Mouse (Mus musculus) CH12.LX (cell line): ENCODE results near the gene Dusp2. TPM values are rescaled to one million over a fixed set of nuclear protein-coding genes. Genes with fewer than 3 reads are reported as not detected.

Experiments used
- DNase-seq: peaks from one replicate; pipeline ENCODE4 v3.0.0-alpha.2; 2013; ENCODE audit errors: extremely low read depth
- H3K27ac ChIP-seq: 2 replicates; pipeline ENCODE4 v1.5.1; 2012; ENCODE audit warnings: low read depth, mild to moderate bottlenecking, control low read depth, moderate library complexity; ENCODE audit not compliant: insufficient read depth
- H3K27me3 ChIP-seq: replicated peaks from 2 replicates; pipeline ENCODE3; 2012; ENCODE audit warnings: inconsistent platforms
- H3K36me3 ChIP-seq, 2 experiments: replicated peaks in 1 of 2; 2 replicates each; pipeline versions ENCODE3 to v1.6.1; 2012; ENCODE audit warnings: inconsistent platforms in 1 of 2, low read length in 1 of 2, mild to moderate bottlenecking in 1 of 2, mixed read lengths in 1 of 2, moderate library complexity in 1 of 2; ENCODE audit not compliant: control insufficient read depth in 1 of 2, insufficient read depth in 1 of 2
- H3K4me1 ChIP-seq, 2 experiments: 2 replicates each; pipeline ENCODE4 v1.6.1; 2012; ENCODE audit warnings: inconsistent platforms in 1 of 2, moderate library complexity in 1 of 2; ENCODE audit not compliant: insufficient read depth in 2 of 2, control insufficient read depth in 1 of 2
- H3K4me2 ChIP-seq: 2 replicates; pipeline ENCODE4 v1.6.1; 2012; ENCODE audit warnings: low read depth, mild to moderate bottlenecking, control low read depth; ENCODE audit not compliant: poor library complexity, insufficient read depth, severe bottlenecking
- H3K4me3 ChIP-seq, 3 experiments: fragments of 150-350 bp in 1 of 3; sonication (generic) in 1 of 3; replicated peaks in 1 of 3; 2 replicates each; pipeline versions ENCODE3 to v1.5.1; 2011 to 2012; ENCODE audit warnings: low read depth in 2 of 3, low read length in 2 of 3, mild to moderate bottlenecking in 2 of 3, moderate library complexity in 2 of 3, control low read depth in 1 of 3, improper control_type of control experiment in 1 of 3, inconsistent platforms in 1 of 3, mixed read lengths in 1 of 3; ENCODE audit not compliant: poor library complexity in 1 of 3
- H3K79me2 ChIP-seq: replicated peaks from 2 replicates; pipeline ENCODE4 v1.6.1; 2012; ENCODE audit warnings: mild to moderate bottlenecking, moderate library complexity; ENCODE audit not compliant: control insufficient read depth, poor library complexity, insufficient read depth, severe bottlenecking; ENCODE audit errors: extremely low read depth
- H3K9ac ChIP-seq: 2 replicates; pipeline ENCODE4 v1.6.1; 2012; ENCODE audit warnings: low read depth, mild to moderate bottlenecking, control low read depth, moderate library complexity; ENCODE audit not compliant: insufficient read depth
- H3K9me3 ChIP-seq: replicated peaks from 2 replicates; pipeline ENCODE3; 2012; ENCODE audit warnings: low read length, inconsistent platforms, mixed read lengths
- BHLHE40 ChIP-seq: IDR thresholded peaks from 2 replicates; pipeline ENCODE4 v1.6.1; 2011; ENCODE audit warnings: mild to moderate bottlenecking, low read depth, low read length, improper control_type of control experiment
- CHD1 ChIP-seq: IDR thresholded peaks from 2 replicates; pipeline ENCODE4 v1.6.1; 2012; ENCODE audit warnings: low read depth, low read length, improper control_type of control experiment, inconsistent platforms
- CHD2 ChIP-seq: IDR thresholded peaks from 2 replicates; pipeline ENCODE4 v1.6.1; 2011; ENCODE audit warnings: low read length, improper control_type of control experiment
- CTCF ChIP-seq, 2 experiments: IDR thresholded peaks in 1 of 2; conservative IDR thresholded peaks in 1 of 2; 2 replicates each; pipeline ENCODE4 v1.5.1; 2011 to 2012; ENCODE audit warnings: low read depth in 2 of 2, low read length in 2 of 2, improper control_type of control experiment in 1 of 2, inconsistent platforms in 1 of 2, mild to moderate bottlenecking in 1 of 2, moderate library complexity in 1 of 2
- E2F4 ChIP-seq: IDR thresholded peaks from 2 replicates; pipeline ENCODE4 v1.6.1; 2011; ENCODE audit warnings: low read depth, low read length, improper control_type of control experiment; ENCODE audit not compliant: insufficient replicate concordance
- ELF1 ChIP-seq: IDR thresholded peaks from 2 replicates; pipeline ENCODE4 v1.6.1; 2014; ENCODE audit warnings: low read depth, mild to moderate bottlenecking, inconsistent platforms, low read length, improper control_type of control experiment
- EP300 ChIP-seq: IDR thresholded peaks from 2 replicates; pipeline ENCODE4 v1.6.1; 2011; ENCODE audit warnings: low read length, improper control_type of control experiment
- ETS1 ChIP-seq: conservative IDR thresholded peaks from 2 replicates; pipeline ENCODE4 v1.6.1; 2012; ENCODE audit warnings: low read depth, mild to moderate bottlenecking, inconsistent platforms, low read length, improper control_type of control experiment, moderate library complexity
- GABPA ChIP-seq: IDR thresholded peaks from 2 replicates; pipeline ENCODE4 v1.6.1; 2012; ENCODE audit warnings: low read depth, low read length, improper control_type of control experiment, inconsistent platforms; ENCODE audit not compliant: insufficient replicate concordance
- HCFC1 ChIP-seq: IDR thresholded peaks from 2 replicates; pipeline ENCODE4 v1.6.1; 2012; ENCODE audit warnings: low read depth, mild to moderate bottlenecking, inconsistent platforms, low read length, improper control_type of control experiment
- IRF4 ChIP-seq: IDR thresholded peaks from 2 replicates; pipeline ENCODE4 v1.6.1; 2014; ENCODE audit warnings: low read depth, mild to moderate bottlenecking, inconsistent platforms, low read length, improper control_type of control experiment
- JUN ChIP-seq: IDR thresholded peaks from 2 replicates; pipeline ENCODE4 v1.6.1; 2011; ENCODE audit warnings: low read depth, mild to moderate bottlenecking, low read length, improper control_type of control experiment, moderate library complexity; ENCODE audit not compliant: insufficient read depth
- JUND ChIP-seq: conservative IDR thresholded peaks from 2 replicates; pipeline ENCODE4 v1.6.1; 2011; ENCODE audit warnings: low read depth, low read length, improper control_type of control experiment
- KAT2A ChIP-seq: IDR thresholded peaks from 2 replicates; pipeline ENCODE4 v1.6.1; 2012; ENCODE audit warnings: low read length, improper control_type of control experiment, inconsistent platforms; ENCODE audit not compliant: insufficient replicate concordance
- MAFK ChIP-seq: IDR thresholded peaks from 2 replicates; pipeline ENCODE4 v1.6.1; 2011; ENCODE audit warnings: low read length, improper control_type of control experiment; ENCODE audit not compliant: insufficient replicate concordance
- MAX ChIP-seq: IDR thresholded peaks from 2 replicates; pipeline ENCODE4 v1.6.1; 2011; ENCODE audit warnings: low read length, improper control_type of control experiment
- MAZ ChIP-seq: IDR thresholded peaks from 2 replicates; pipeline ENCODE4 v1.6.1; 2012; ENCODE audit warnings: low read depth, mild to moderate bottlenecking, inconsistent platforms, low read length, improper control_type of control experiment, moderate library complexity
- MEF2A ChIP-seq: IDR thresholded peaks from 2 replicates; pipeline ENCODE4 v1.6.1; 2014; ENCODE audit warnings: low read depth, mild to moderate bottlenecking, inconsistent platforms, low read length, improper control_type of control experiment, borderline replicate concordance
- MXI1 ChIP-seq: IDR thresholded peaks from 2 replicates; pipeline ENCODE4 v1.6.1; 2011; ENCODE audit warnings: mild to moderate bottlenecking, low read depth, low read length, improper control_type of control experiment
- MYC ChIP-seq: IDR thresholded peaks from 2 replicates; pipeline ENCODE4 v1.6.1; 2011; ENCODE audit warnings: low read depth, mild to moderate bottlenecking, improper control_type of control experiment, low read length
- NELFE ChIP-seq: IDR thresholded peaks from 2 replicates; pipeline ENCODE4 v1.6.1; 2011; ENCODE audit warnings: low read depth, low read length, improper control_type of control experiment
- NRF1 ChIP-seq: IDR thresholded peaks from 2 replicates; pipeline ENCODE4 v1.6.1; 2014; ENCODE audit warnings: low read depth, mild to moderate bottlenecking, inconsistent platforms, low read length, improper control_type of control experiment, moderate library complexity
- PAX5 ChIP-seq: IDR thresholded peaks from 2 replicates; pipeline ENCODE4 v1.6.1; 2012; ENCODE audit warnings: low read length, inconsistent platforms, mixed read lengths
- POLR2A ChIP-seq: IDR thresholded peaks from 2 replicates; pipeline ENCODE4 v1.6.1; 2011; ENCODE audit warnings: low read depth, mild to moderate bottlenecking, improper control_type of control experiment, low read length
- POLR2AphosphoS2 ChIP-seq: IDR thresholded peaks from 2 replicates; pipeline ENCODE4 v1.6.1; 2011; ENCODE audit warnings: low read depth, low read length, improper control_type of control experiment
- RAD21 ChIP-seq: IDR thresholded peaks from 2 replicates; pipeline ENCODE4 v1.6.1; 2011; ENCODE audit warnings: low read depth, mild to moderate bottlenecking, low read length, improper control_type of control experiment, moderate library complexity
- RCOR1 ChIP-seq: conservative IDR thresholded peaks from 2 replicates; pipeline ENCODE4 v1.6.1; 2012; ENCODE audit warnings: low read depth, mild to moderate bottlenecking, inconsistent platforms, low read length, improper control_type of control experiment
- SIN3A ChIP-seq: IDR thresholded peaks from 2 replicates; pipeline ENCODE4 v1.6.1; 2012; ENCODE audit warnings: low read length, improper control_type of control experiment, inconsistent platforms
- SMC3 ChIP-seq: IDR thresholded peaks from 2 replicates; pipeline ENCODE4 v1.6.1; 2011; ENCODE audit warnings: low read depth, low read length, improper control_type of control experiment
- TBP ChIP-seq: conservative IDR thresholded peaks from 2 replicates; pipeline ENCODE4 v1.6.1; 2011; ENCODE audit warnings: low read depth, low read length, improper control_type of control experiment
- TCF12 ChIP-seq: IDR thresholded peaks from 2 replicates; pipeline ENCODE4 v1.6.1; 2014; ENCODE audit warnings: low read depth, mild to moderate bottlenecking, inconsistent platforms, low read length, improper control_type of control experiment
- UBTF ChIP-seq: IDR thresholded peaks from 2 replicates; pipeline ENCODE4 v1.6.1; 2012; ENCODE audit warnings: low read depth, mild to moderate bottlenecking, inconsistent platforms, low read length, improper control_type of control experiment, moderate library complexity
- USF1 ChIP-seq: IDR thresholded peaks from 2 replicates; pipeline ENCODE4 v1.6.1; 2014; ENCODE audit warnings: low read depth, mild to moderate bottlenecking, inconsistent platforms, low read length, improper control_type of control experiment
- USF2 ChIP-seq: conservative IDR thresholded peaks from 2 replicates; pipeline ENCODE4 v1.6.1; 2011; ENCODE audit warnings: low read depth, low read length, improper control_type of control experiment
- ZC3H11A ChIP-seq: IDR thresholded peaks from 2 replicates; pipeline ENCODE4 v1.6.1; 2012; ENCODE audit warnings: low read depth, mild to moderate bottlenecking, inconsistent platforms, low read length, improper control_type of control experiment
- ZKSCAN1 ChIP-seq: IDR thresholded peaks from 2 replicates; pipeline ENCODE4 v1.6.1; 2012; ENCODE audit warnings: low read depth, inconsistent platforms, low read length, improper control_type of control experiment, borderline replicate concordance
- ZMIZ1 ChIP-seq: IDR thresholded peaks from 2 replicates; pipeline ENCODE4 v1.6.1; 2012; ENCODE audit warnings: low read depth, mild to moderate bottlenecking, inconsistent platforms, low read length, improper control_type of control experiment
- ZNF384 ChIP-seq: IDR thresholded peaks from 2 replicates; pipeline ENCODE4 v1.6.1; 2012; ENCODE audit warnings: low read depth, low read length, improper control_type of control experiment, inconsistent platforms
- dilution Hi-C: fragments of 300-500 bp; cut with MboI; formaldehyde crosslinking; loops from 2 replicates; pipeline ENCODE4 v1.14.3; 2020; ENCODE audit warnings: low sequenced_read_pairs; ENCODE audit not compliant: extremely low pct_unique_long_range_greater_than_20kb, extremely low pct_ligation_motif_present
- in situ Hi-C: fragments of 300-500 bp; cut with MboI; formaldehyde crosslinking; loops from 3 replicates; pipeline ENCODE4 v1.14.3; 2019; ENCODE audit warnings: low sequenced_read_pairs, low pct_ligation_motif_present, low pct_unique_long_range_greater_than_20kb, mixed read lengths
- polyA plus RNA-seq: library from polyadenylated mRNA; unstranded; fragments of >175 nt; gene quantifications from 2 replicates; pipeline ENCODE4 v1.2.1, GENCODE M21; 2012; ENCODE audit warnings: low read depth; ENCODE audit not compliant: insufficient read length
- total RNA-seq, 2 experiments: library from RNA; depleted of rRNA; stranded (reverse); fragments of 300-350 nt in 1 of 2; fragments of >200 nt in 1 of 2; gene quantifications; 2 replicates each; pipeline ENCODE4 v1.2.3; 2012 to 2014

The Dusp2 gene
- total RNA-seq (2012; rRNA removed) (57.8 and 71.0 TPM in 2 replicates), total RNA-seq (2014; rRNA removed) (96.6 and 107 TPM in 2 replicates), polyA plus RNA-seq (68.5 and 81.5 TPM in 2 replicates)

GRCm38 (mm10) chr2:127335767-127336496 lies at the start of gene Dusp2:
Dusp2 (plus strand) TSS chr2:127336159.
- H3K9me3 ChIP-seq: no peaks in the 10 kb centered on the region
- peaks cover 32 to 54% of the 10 kb centered on the region in 2 experiments for H3K4me1 ChIP-seq
- peak within 1 kb of the TSS; percentile 94 to 99 (median 95) for H3K4me3 ChIP-seq
- dilution Hi-C loops: no loop called here
- H3K4me2 ChIP-seq: peak within 1 kb of the TSS; percentile 91
- DNase-seq: peak; percentile 98
- TF ChIP-seq RCOR1 (peak; percentile 40; the same call in 1 of the 2 replicates), NRF1 (peak; percentile 25; the same call in 1 of the 2 replicates), CHD2 (0 out of 2 replicates have a peak, but pooled peaks have one; percentile 43), TCF12 (peak; percentile 95), MAX (no peak; the same call in none of the 2 replicates), MYC (no peak), TBP (peak; percentile 96), MAZ (peak; percentile 88), MEF2A (peak; percentile 45), ETS1 (peak; percentile 80), JUND (no peak), SIN3A (peak; percentile 90), IRF4 (peak; percentile 72; the same call in 1 of the 2 replicates), USF2 (no peak; the same call in 1 of the 2 replicates), ZNF384 (no peak), MXI1 (peak; percentile 90), SMC3 (peak; percentile 14), ZC3H11A (no peak), CHD1 (no peak), GABPA (no peak), NELFE (peak; percentile 100), JUN (no peak), ZKSCAN1 (no peak), HCFC1 (peak; percentile 56), USF1 (peak; percentile 75), UBTF (peak; percentile 91), ELF1 (peak; percentile 89), POLR2A (peak; percentile 100), KAT2A (no peak), EP300 (no peak), ZMIZ1 (peak; percentile 99), RAD21 (no peak), E2F4 (no peak), POLR2AphosphoS2 (peak; percentile 95), CTCF (conservative IDR thresholded peaks at IDR 0.05 in 1 of 2, IDR thresholded peaks at IDR 0.05 in 1 of 2; ENCODE audit: low read depth in 2 of 2, low read length in 2 of 2) (no peak), PAX5 (no peak), BHLHE40 (peak; percentile 85), MAFK (no peak)
- in situ Hi-C loops: no loop called here
- H3K27me3 ChIP-seq: no peaks in the 10 kb centered on the region
- peak within 1 kb of the TSS; percentile 98 for H3K27ac ChIP-seq
- peak within 1 kb of the TSS; percentile 88 for H3K9ac ChIP-seq
- peaks cover 2 to 29% of the 10 kb centered on the region in 2 experiments for H3K36me3 ChIP-seq
- H3K79me2 ChIP-seq: peaks cover 17% of the 10 kb centered on the region
